Mouse (Mus musculus) spleen, postnatal 4 days (tissue): Measurements from ENCODE around the gene Itpr3.

Experiments
- DNase-seq, 2 experiments: peaks; one replicate each; pipeline ENCODE4 v3.0.0; 2022; ENCODE audit warnings: low spot score in 2 of 2

Itpr3 gene

GRCm38 (mm10) chr17:27056812-27057516, at the start of gene Itpr3:
Gene Itpr3 (plus strand): TSS chr17:27057304.
- DNase-seq, result peak; percentile 75 to 87

- DNase-seq, result no peak
These were observed 48.8 kb upstream of the Itpr3 start for GRCm38 (mm10) chr17:27008277-27008676.

- DNase-seq, result no peak
These were observed 45.9 kb upstream of the Itpr3 start for GRCm38 (mm10) chr17:27011167-27011566.

GRCm38 (mm10) chr17:27011998-27012672, 45.0 kb upstream of the Itpr3 start:
- DNase-seq, result peak; percentile 68 to 76

- DNase-seq, result no peak
These were observed 44.2 kb upstream of the Itpr3 start for GRCm38 (mm10) chr17:27012909-27013308.

- peak; percentile 86 to 94 for DNase-seq
These were observed 39.3 kb upstream of the Itpr3 start for GRCm38 (mm10) chr17:27017564-27018499.

- no peak for DNase-seq
These were observed 38.4 kb upstream of the Itpr3 start for GRCm38 (mm10) chr17:27018555-27019196.

GRCm38 (mm10) chr17:27021076-27021475, 36.0 kb upstream of the Itpr3 start:
- no peak for DNase-seq

GRCm38 (mm10) chr17:27021736-27022135, 35.4 kb upstream of the Itpr3 start:
- DNase-seq, result no peak

GRCm38 (mm10) chr17:27023342-27023741, 33.8 kb upstream of the Itpr3 start:
- DNase-seq, result no peak

GRCm38 (mm10) chr17:27025326-27025902, 31.7 kb upstream of the Itpr3 start:
- no peak for DNase-seq

- DNase-seq, result no peak
These were observed 31.2 kb upstream of the Itpr3 start for GRCm38 (mm10) chr17:27025951-27026350.

- peak in 1 of 2 experiments; percentile 51 for DNase-seq
These were observed 29.4 kb upstream of the Itpr3 start for GRCm38 (mm10) chr17:27027460-27028283.

- peak; percentile 91 to 95 for DNase-seq
These were observed 28.8 kb upstream of the Itpr3 start for GRCm38 (mm10) chr17:27028284-27028795.

GRCm38 (mm10) chr17:27028909-27029308, 28.2 kb upstream of the Itpr3 start, which contains the start of gene Bak1:
Gene Bak1 (minus strand): TSS chr17:27029009.
- no peak for DNase-seq

GRCm38 (mm10) chr17:27029431-27029830, 27.7 kb upstream of the Itpr3 start:
- DNase-seq, result no peak

- DNase-seq, result no peak
These were observed 26.2 kb upstream of the Itpr3 start for GRCm38 (mm10) chr17:27030896-27031295.

GRCm38 (mm10) chr17:27032328-27032727, 24.8 kb upstream of the Itpr3 start:
- DNase-seq, result no peak

GRCm38 (mm10) chr17:27032869-27033268, 24.2 kb upstream of the Itpr3 start:
- DNase-seq, result peak; percentile 77 to 92

GRCm38 (mm10) chr17:27036465-27036864, 20.6 kb upstream of the Itpr3 start:
- no peak for DNase-seq
